Mouse (Mus musculus) c-Kit-positive CD71-positive TER-119-negative erythroid progenitor cells, embryonic 14.5 days (primary cell): ENCODE measurements at regions not wholly inside any gene's neighbourhood (a gene's known extent, or its start where the extent isn't known, plus 50 kb on each side); places are given as distances from the start of the nearest gene placed in this dataset.
A peak's percentile ranks its signal among the peaks of the same experiment; 100 is the strongest.

ENCODE experiments used
- DNase-seq: peaks from one replicate; pipeline ENCODE4 v3.0.0-alpha.2; 2013; ENCODE audit warnings: low read depth

DNA sequence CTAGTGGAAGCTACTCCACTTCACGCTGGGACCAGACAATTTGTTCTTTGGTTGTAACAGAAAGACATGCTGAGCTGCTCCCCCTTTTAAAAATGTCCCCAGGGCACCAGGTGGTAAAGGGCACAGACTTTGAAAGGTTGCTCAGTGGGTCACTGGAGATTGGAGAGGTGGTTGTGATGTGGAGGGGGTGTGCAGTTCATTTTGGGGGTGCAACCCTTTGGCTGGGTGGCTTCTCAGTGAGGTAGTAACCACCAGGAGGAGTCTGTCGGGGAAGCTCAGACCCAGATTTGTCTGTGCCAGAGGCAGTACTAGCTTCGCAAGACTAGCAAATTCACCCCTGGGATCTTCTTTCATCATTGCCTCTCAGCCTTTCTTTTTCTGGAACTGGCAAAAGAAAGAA, 189.0 kb upstream of the Krr1 start:
- DNase-seq, result no peak

DNA sequence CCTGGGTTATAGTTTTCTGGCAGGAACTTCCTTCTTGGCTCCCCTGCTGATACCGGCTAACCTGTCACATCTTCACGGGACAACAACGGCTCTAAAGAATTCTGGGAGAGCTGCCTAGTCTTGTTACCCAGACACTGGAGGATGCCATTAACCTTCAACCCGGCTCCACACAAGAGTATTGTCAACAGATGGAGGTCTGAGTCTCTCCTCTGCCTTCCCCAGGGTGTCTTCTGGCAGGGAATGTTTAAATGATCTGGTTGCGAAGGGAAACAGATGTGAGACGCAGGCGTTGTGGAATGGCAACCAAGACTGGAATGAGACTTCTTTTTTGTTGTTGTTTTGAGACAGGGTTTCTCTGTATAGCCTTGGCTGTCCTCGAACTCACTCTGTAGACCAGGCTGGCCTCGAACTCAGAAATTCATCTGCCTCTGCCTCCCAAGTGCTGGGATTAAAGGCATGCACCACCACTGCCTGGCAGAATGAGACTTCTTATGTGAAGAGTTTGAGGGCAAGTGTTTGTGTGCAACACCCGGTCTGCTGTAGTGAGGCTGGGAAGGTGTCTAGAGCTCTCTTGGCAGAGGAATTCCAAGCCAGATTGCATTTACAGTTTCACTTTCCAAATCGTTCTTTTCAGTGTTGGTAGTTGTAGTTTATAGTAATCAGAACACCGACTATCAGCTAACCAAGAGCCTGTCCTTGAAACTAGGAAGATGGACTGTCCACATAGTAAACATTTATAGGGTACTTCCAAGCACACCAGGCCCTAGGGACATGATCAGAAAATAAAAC, 188.2 kb upstream of the Krr1 start:
- DNase-seq, result no peak

DNA sequence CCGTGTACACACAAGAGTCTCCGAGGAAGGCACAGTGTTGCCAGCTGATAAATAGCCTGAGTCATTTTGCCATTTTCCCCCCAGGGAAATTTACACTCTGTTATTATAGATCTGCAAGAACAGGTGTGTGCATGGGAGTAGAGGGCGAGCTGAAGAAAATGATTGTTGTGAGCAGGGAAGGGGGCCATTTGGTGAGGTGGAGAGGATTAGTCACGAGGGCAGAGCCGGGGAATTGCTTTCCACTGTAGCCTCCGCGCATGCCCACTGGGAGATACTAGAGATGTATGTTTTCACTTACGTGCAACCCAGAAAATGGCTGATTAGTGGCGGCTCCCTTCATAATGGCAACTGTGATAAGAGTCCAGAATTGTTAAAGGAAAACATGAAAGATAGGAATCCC, 185.3 kb upstream of the Krr1 start:
- no peak for DNase-seq

DNA sequence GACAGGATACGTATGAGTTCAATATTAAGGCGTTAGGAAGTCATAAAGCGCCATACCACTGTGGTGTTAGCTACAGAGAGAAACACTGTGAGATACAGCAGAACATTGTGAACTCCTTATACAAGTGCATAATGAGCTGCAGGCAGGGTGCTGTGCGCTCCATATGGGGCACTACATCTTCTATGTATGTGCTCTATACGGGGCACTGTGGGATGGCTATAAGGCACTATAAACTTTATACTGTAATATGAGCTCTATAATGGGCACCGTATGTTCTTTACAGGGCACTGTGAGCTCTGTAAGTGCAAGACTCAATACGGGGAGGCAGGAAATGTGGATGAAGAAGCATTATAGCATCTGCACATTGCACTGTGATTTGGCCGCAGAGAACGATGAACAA, 183.2 kb upstream of the Krr1 start:
- no peak for DNase-seq

DNA sequence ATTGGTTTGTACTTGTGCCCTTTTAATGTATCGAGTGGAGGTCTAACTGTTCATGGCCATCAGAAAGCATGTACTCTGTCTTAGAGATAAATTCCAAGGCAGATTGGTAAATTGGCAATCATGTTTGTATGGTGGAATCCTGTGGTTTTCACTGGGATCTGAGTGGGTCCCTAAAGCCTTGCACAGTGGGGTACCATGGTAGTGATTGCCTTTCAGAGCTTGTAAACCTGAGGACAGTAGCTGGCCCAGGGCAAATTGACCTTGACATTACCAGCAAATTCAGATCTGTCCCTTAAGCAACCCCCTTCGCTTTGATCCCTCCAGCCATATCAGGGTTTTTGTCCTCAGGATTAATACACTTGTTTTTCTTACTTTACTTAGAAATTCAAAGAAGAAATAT, 181.6 kb upstream of the Krr1 start:
- no peak for DNase-seq

DNA sequence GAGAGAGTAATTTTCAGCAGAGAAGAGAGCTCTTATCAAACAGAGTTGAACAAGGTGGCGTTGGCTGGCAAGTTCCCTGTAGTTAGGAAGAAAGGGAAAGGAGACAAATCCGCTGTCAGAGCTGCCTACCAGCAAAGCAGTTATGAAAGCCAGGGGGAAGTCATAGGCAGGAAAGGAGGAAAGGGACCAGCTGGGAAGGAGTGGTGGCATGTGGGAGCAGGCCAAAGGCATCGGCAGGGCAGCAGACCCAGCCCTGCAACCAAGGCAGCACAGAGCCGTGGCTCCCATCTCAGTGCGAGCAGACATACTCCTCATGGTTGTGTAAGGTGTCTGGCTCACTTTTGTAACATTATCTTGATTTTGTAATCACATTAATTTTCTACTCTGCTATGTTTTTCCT, 177.4 kb upstream of the Krr1 start:
- no peak for DNase-seq

DNA sequence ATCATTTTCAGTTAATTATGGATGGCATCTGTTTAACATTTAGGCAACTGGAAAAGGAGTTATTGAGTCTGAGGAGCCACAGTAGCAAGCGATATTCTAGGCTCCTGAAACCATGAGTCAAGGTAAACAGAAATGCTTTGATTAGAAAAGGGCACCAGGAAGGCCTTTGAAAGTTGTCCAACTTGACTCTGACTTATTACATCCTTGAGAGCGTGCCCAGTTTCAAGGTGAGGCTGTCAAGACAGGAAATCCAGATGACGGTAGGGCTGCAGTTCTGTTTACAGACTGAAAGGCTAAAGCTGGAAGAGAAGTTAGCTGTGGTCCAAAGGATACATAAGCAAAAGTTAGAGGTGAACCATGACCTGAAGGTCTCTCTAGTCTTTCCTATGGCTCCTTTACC, 176.7 kb upstream of the Krr1 start:
- no peak for DNase-seq

DNA sequence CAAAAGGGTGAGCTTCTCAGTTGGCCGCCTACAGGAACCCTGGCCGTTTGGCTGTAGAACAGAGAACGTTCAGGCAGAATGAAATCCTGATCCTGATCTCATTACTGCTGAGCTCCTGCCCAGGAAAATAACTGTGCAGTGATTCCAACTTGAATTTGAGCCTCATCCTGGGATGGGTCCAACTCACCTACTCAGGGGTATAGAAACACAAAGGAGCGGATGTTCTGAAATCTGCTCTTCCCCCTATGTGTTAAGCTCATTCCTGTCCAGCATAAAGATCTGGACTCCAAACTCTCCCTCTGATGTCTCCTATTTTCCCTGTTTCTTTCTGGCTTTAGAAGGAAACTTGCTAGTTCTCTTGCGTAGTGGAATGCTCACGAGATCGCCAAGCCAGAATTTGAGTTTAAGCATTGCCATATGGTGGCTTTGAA, 173.6 kb upstream of the Krr1 start:
- no peak for DNase-seq

DNA sequence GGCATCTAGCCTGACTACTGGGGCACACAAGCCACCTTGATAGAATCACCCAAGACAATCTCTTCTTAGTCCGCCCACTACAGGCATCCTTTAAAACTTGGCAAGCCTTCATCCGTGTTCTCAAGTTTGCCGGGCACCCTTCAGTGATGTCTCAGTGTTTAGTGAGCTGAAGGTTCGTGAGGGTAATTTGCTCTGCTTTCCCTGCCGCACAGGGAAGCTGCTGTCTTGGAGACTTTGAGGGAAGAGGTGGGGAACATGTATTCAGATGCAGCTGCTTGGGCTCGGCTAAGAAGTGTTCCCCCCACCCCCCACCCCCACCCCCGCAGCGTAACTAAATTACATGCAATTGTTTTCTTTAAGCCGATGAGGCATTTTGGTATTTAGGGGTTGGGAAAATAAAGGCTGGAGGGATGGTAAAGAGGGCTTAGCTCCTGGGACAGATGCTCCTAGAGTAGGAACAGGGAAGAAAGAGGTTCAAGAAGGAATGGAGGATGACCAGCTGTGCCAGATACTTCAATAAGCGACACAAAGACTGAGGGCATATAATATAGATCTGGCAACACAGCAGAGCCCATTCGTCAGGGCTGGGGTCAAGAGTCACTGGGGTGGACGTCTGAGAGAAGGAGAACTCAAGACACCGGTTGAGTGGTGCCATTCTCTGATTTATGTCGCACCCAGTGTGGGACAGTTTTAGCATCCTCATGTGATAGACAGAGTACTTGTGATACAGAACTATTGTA, 172.4 kb upstream of the Krr1 start:
- DNase-seq, result no peak

DNA sequence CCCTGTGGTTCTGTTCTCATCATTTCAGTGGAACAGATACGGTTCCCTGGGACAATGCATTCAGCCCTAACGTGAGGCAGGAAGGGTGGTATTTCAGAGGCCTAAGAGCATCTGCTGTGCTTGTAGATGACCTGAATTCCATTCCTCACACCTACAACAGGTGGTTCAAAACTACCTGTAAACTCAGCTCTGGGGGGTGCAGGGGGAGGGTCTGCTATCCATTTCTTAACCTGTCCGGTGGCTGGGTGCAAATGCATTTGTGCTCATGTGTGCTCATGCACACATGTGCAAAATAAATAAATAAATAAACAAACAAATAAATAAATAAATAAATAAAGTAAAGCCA, 171.9 kb upstream of the Krr1 start:
- DNase-seq, result no peak

DNA sequence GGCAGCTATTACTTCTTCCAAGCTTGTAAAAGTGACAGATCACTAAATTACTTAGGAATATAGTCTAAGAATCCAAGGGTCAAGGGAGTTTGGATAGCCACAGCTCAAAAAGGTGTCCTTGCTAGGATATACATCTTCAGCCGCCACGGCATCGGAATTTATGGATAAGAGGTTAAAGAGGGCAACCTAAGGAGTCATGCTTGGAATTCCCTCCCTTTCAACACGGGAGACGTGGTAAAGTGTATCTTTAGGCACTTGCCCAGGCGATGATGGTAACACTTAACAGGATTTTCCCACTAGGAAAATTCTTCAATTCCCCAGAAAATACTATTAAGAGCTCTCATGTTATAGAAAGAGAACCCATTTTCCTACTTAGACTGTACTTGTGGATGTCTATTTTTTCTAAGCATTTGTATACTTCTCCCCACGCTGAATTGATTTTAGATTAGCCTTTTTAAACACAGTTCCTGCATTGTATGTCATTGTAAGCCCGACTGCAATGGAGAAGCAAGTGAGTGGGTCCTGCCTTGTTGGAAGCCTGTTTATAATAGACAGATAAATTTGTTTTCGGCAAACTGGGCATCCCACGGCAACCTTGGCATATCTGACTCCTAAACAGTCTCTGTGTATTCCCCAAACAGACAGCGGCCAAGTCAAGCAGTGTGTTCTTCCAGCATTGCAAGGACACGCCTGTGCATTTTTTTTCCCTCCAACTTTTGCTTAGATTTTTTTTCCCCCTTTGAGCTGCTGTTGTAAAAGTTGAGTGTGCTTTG, 171.3 kb upstream of the Krr1 start:
- DNase-seq, result no peak

DNA sequence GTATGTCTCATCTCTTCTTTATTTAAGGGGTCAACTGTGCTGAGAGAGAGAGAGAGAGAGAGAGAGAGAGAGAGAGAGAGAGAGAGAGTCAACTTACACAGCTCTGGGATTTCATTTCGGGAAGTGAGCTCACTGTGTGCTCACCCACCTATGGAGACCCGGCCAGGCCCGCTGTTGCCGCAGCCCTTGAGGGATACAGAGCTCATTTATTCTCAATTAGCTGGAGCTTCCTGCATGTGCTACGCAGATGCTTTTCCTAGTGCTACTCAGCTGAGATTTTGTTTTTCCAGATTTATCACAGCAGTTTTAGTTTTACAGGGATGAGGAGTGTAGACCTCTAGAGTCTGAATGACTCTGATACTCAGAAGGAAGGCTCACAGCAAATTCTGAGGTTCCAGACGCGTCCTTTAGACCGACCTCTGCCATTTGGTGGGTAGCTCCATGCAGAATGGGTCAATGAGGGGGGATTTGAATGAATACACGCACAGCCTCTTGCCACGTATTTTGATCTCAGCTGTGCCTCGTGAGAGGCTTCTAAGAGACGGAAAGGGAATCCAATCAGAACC, 170.6 kb upstream of the Krr1 start:
- no peak for DNase-seq

DNA sequence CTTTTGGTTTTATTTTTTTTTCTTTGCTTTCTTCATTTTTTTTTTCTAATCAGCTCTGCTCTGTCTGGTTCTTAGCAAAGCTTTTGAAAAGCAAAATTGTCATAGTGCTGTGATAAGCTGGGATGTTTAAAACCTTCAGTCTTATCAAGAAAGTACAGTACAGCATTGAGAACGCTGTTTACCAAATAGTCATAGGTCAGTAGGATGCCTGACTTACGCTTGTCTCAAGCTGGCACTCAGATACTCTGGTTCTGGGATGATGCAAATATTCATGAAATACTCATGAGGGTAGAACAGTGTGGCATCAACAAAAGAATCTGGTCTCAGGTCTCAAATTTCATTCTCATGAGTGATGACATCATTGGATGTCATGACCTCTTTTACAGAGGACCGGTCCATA, 166.1 kb upstream of the Krr1 start:
- DNase-seq, result no peak

DNA sequence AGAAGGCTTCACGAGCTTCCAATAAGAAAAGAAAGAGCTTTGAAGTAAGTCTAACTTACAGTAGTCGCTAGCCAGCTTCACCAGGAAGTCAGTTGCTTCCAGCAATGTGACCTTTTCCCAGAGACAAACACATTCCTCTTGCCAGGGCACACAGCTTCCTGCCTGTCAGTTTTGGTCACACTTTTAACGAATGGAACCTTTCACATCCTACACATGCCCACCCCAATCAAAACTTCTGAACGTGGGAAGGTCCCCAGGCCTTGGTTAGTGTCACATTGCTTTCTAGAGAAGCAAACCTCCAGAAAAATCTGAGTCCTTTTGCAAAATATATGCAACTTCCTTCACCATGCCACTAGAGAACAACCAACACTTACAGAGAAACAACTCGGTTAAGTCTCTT, 165.5 kb upstream of the Krr1 start:
- no peak for DNase-seq

DNA sequence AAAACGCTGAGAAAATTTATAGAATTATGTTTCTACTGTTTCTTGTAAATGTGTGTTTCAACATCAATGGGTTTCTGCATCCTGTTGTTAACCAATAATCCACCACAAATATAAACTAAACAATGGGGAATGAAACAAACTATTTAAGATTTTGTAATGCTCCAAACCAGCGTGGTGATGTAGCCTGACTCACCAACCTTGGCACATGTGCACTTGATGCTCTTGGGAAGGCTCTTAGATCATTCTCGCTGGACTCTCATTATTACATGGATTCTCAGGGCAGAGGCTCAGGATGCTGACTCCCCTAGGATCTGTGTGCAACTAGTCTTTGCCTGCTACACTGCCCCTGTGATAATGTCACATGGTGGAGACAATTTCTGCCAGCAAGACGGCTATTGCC, 158.7 kb upstream of the Krr1 start:
- DNase-seq, result no peak

DNA sequence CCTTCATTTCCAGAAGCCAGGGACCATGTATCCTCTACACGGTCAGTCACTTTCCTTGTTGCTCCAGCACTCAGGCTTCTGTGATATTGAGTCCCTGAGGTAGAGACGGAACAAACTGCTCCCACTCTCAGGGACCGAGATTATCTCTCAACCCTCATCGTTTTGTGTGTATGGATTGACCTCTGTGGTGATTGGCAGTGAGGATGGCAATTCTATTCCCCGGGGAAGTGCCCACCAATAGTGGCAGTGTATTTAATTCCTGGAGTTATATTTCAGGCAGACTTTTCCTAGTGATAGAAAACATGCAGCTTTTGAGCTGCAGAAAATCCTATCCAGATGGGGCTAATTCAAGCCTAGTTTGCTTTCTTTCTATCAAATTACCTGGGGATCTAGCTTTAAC, 157.8 kb upstream of the Krr1 start:
- DNase-seq, result no peak

DNA sequence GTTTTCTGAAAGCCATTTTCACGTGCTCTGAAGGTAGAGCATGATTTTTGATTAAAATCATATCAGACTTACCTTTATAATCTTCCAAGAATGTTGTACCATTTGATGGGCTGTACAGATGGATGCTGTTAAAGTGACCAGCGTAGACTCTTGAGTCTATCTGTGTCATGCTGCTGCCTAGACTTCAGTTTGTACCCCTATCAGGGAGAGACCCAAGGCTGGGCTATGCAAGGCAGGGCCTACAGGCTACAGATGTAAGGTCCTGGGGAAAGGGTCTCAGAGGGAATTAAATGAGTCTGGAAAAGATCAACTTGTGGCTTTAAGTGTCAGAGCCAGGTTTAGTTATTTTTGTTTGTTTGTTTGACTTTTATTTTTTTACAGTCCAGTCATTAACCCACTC, 157.3 kb upstream of the Krr1 start:
- DNase-seq, result no peak

DNA sequence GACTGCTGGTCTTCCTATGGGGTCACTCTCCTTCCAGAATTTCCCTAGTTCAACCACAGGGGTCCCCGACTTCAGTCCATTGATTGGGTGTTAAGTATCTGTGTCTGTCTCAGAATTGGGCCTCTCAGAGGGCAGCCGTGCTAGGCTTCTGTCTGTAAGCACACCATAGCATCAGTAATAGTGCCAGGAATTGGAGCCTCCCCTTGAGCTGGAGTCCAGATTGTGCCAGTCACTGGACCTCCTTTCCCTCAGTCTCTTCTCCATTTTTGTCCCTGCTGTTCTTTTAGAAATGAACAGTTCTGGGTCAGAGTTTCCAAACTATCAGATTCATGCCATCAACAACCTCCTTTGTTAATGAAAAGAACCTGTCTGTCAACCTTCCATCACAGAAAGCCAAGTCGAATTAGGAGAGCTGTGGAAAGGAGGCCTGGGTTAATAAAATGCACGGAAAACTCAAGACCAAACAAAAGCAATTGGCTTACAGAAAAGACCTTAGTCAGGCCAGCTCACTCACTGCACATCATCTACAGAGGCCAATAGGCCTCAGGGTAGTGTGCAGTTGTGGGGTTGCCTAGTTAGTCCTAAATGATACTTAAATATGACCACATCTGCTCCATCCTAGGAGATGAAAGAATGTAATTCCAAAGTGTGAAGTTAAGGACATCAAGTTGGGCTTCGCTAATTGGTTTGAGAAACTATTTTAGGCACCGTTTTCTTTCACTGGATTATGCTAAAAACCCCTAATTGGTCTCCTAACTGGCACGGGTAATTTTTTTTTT, 156.5 kb upstream of the Krr1 start:
- no peak for DNase-seq

DNA sequence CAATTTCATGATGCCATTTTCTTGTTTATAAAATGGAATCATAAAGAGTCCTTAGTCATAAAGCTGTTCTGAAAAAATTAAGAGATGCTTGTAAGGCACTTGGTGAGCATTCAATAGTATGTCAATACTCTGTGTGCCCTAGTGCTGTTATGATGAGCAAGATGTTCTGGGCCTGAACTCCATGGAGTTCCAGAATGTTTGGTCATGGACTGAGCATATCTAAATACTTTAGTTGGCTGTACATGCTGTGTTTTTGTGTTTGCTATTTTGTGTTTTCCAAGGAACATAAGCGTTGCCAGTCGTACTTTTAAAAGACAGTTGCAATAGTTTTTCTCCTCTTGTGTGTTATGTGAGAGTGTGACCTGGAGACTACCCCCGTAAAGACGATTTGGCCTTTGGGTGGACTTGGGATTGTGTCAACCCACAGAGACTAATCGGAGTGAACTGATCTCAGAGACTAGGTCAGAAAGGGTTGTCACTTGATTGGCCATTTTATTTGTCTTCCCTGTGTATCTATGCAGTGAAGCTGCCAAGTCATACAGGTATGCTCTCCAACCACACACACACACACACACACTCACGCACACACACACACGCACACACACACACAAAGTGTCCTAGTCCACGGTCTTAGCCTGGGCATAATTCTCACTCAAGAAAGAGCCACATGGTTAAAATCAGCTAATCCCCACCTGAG, 152.6 kb upstream of the Krr1 start:
- DNase-seq, result no peak

DNA sequence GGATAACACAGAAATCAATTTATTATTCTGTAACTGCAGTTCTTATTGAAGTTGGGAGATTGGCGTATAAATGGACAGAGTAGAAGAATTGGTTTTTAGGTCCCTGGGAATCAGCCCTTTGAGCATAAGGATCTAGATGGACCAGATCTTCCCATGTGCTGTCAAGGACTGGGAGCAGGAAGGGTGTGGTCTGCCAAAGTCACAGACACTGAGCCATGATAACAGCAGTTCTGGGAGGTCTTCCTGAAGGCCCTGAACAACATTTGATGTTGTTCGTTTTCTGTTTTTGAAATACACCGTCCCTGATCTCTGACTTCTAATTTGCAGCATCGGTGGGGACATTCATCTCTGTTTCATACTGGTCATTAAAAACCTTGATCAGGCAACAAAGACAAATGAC, 147.6 kb upstream of the Krr1 start:
- DNase-seq, result peak; percentile 33

DNA sequence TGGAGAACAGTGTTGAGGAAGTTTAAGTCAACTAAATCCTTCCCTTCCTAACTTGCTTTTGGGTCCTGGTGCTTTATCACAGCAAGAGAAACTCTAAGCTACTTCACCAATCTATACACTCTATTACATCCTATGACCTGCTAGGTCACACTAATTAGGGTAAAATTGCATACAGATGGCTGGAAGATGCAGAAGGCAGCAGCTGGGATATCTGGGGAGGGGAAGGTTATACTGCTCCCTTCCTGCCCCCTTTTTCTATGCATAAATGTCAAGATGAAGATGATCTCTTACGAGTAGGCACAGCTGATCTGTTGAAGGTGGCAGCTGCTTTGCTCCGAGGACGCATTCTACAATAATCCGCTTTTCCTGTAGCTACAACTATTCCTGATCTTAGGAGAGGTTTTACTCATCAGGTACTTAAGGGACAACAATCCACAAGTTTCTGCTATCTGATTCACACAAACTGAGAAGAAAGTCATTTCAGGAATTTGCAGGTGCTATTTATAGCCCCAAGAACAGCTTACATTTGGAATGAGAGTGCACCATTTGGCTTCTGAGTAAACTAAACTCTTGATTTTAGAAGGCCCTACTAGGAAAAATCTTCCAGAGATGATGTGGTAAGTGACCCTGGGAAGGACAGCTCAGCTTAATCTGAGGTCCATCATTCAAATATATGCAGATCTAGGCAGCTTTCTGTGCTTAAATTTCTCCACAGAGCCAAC, 146.3 kb upstream of the Krr1 start:
- no peak for DNase-seq
